Mouse (Mus musculus): ENCODE results near the gene Cabin1.

Gene Cabin1

DNA sequence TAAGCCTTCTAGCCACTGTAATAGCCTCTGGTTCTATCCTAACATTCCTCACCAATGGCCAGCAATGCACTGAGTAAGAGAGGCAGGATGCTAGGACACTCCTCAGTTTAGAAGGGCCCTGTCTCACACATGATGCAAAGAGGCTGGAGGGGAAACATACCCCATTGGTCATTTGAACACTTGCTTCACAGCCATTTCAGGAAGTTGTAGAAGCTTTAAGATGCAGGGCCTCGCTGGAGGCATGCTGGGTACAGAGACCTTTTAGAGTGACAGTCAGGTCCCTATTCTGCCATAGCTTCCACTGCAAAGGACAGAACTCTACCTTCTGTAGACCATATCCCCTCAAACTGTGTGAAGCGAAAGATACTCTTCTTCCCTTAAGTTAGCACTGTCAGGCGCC is 66.4 kb downstream of the Cabin1 start:
- no peak for DNase-seq

GRCm38 (mm10) chr10:75696597-75697355 is 67.4 kb downstream of the Cabin1 start:
- DNase-seq, result no peak

GRCm38 (mm10) chr10:75695521-75695920 is 68.6 kb downstream of the Cabin1 start:
- no peak for DNase-seq

- no peak for DNase-seq
These were observed 69.1 kb downstream of the Cabin1 start for GRCm38 (mm10) chr10:75695078-75695477.

DNA sequence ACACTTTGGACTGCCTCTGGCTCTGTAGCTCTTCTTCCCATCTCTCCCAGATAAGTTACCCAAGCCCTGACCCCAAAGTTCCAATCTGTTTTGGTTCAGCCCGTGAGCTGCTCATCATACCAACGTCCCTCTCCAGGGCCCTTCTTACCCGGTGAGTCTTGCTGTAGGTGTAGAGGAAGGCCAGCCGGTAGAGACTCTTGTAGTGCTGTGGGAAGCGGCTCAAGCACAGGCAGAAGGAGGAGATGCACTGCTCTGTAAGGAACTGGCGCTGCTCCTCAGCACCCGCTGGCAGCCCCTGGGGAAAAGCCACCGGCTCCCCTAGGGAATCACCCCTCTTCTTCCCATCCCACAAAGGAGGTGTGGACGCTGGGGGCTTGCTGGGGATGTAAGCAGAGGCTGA is 69.6 kb downstream of the Cabin1 start:
- no peak for DNase-seq

- DNase-seq, result no peak
These were observed 70.5 kb downstream of the Cabin1 start for GRCm38 (mm10) chr10:75693451-75694233.

GRCm38 (mm10) chr10:75688598-75688997 is 75.5 kb downstream of the Cabin1 start:
- DNase-seq, result no peak

GRCm38 (mm10) chr10:75686724-75687123 is 77.4 kb downstream of the Cabin1 start:
- no peak for DNase-seq

DNA sequence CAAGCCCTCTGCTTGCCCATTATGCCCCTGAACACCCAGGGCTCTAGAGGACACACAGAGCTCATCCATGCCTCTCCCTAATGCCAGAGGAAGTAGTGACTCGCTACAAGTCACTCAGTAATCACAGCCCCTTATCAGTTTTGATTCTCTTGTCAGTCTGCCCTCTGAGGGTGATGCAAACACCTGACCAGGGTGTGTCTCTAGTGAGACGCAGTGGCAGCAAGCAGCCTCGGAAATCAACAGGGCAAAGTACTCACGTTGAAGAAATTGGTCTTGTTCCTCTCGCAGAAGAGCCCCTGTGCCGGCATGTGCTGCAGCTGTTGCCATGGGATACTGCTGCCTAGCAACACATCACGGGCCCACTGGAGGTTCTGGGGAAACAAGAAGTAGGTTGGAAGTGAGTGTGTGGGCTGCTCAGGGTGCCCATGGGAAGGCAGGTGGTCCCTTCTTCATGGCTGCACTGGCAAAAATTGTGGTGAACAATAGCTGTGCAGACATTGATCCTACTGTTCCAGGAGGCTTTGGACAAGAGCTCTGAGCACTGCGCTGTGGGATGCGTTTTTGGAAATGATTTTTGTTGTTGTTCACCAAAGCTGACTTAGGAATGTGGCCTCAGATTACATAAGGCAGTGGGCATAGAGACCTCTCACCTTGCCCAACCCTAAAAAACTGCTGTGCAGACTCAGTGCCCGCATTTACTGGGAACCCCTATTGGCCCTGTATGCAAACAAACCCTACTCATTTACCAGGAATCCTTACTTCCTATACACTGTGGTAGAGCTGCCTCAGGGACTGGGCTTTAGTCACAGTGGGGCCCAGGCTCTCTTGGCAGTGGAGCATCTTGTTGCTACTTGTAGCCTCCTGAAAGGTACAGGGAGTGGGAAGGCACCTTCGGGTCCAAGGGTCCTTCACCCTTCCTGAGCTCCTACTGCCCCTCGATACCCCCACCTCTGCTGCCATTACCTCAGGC is 79.8 kb downstream of the Cabin1 start:
- DNase-seq, result no peak

DNA sequence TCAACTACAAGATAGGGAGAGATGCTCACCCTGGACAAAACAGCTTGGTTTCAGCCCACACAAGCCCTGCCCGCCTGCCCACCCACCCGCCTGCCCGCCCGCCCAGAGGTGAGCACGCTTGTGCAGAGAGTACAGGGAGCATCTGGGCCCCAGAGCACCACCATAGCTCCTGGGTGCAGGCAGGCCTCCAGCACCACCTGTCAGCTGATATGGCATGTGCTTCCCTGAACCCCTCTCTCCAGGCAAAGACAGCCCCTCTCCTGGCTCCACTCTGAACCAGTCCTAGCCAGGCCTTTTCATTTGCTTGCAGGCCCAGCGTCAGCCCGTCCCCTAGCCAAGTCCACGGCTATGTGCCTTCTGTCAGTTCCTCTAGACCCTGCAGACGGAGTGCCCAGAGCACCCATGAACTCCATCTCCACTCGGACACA is 83.6 kb downstream of the Cabin1 start:
- DNase-seq, result no peak

GRCm38 (mm10) chr10:75679204-75679603 is 84.9 kb downstream of the Cabin1 start:
- no peak for DNase-seq

- peak; percentile 64 to 67 for DNase-seq
These were observed 86.2 kb downstream of the Cabin1 start for GRCm38 (mm10) chr10:75677989-75678388.

- no peak for DNase-seq
These were observed 86.6 kb downstream of the Cabin1 start for GRCm38 (mm10) chr10:75677571-75677970.

- peak in 1 of 2 experiments; percentile 41 for DNase-seq
These were observed 87.1 kb downstream of the Cabin1 start for GRCm38 (mm10) chr10:75676819-75677565.

GRCm38 (mm10) chr10:75676286-75676685 is 87.9 kb downstream of the Cabin1 start:
- DNase-seq, result no peak

GRCm38 (mm10) chr10:75675594-75675993 is 88.5 kb downstream of the Cabin1 start:
- DNase-seq, result no peak

- no peak for DNase-seq
These were observed 94.2 kb downstream of the Cabin1 start for GRCm38 (mm10) chr10:75669936-75670335.

GRCm38 (mm10) chr10:75667911-75668270 is 96.2 kb downstream of the Cabin1 start:
- peak; percentile 71 to 89 for DNase-seq

- peak; percentile 40 to 71 for DNase-seq
These were observed 96.8 kb downstream of the Cabin1 start for GRCm38 (mm10) chr10:75667115-75667910.

GRCm38 (mm10) chr10:75666451-75667030 is 97.6 kb downstream of the Cabin1 start:
- DNase-seq, result no peak

All from kidney, postnatal 36 days (tissue).